Mouse (Mus musculus) bone marrow, adult 2 months (tissue): Measurements from ENCODE around the gene Ccdc169.

Experiments
- CTCF ChIP-seq: fragments of 200-500 bp; IDR thresholded peaks from 2 replicates; pipeline ENCODE4 v1.5.1; 2011; ENCODE audit warnings: low read length, control low read depth; ENCODE audit not compliant: control insufficient read depth, insufficient read depth
- POLR2A ChIP-seq: fragments of 200-500 bp; IDR thresholded peaks from 2 replicates; pipeline ENCODE4 v1.6.1; 2011; ENCODE audit warnings: low read depth, mild to moderate bottlenecking, control low read depth, low read length, borderline replicate concordance; ENCODE audit not compliant: control insufficient read depth

- TF ChIP-seq CTCF: no peak
- TF ChIP-seq POLR2A: no peak
Observed at GRCm38 (mm10) chr3:55148091-55148490, 11.0 kb downstream of the Ccdc169 start.
